Mouse (Mus musculus) cortical plate, adult 2 months (tissue): Measurements from ENCODE around the gene Ostf1. TPM values are rescaled to one million over a fixed set of nuclear protein-coding genes. Genes with fewer than 3 reads are reported as not detected.

Experiments
- H3K27ac ChIP-seq: fragments of 200-500 bp; 2 replicates; pipeline ENCODE4 v1.5.1; 2012; ENCODE audit warnings: low read length, control low read depth, inconsistent platforms; ENCODE audit not compliant: insufficient read depth
- H3K4me1 ChIP-seq: fragments of 200-500 bp; 2 replicates; pipeline ENCODE4 v1.6.1; 2011; ENCODE audit warnings: low read length; ENCODE audit not compliant: control insufficient read depth, insufficient read depth
- H3K4me3 ChIP-seq: fragments of 200-500 bp; 2 replicates; pipeline ENCODE4 v1.5.1; 2011; ENCODE audit warnings: mild to moderate bottlenecking, low read length, control low read depth; ENCODE audit not compliant: insufficient read depth
- CTCF ChIP-seq: fragments of 200-500 bp; IDR thresholded peaks from 2 replicates; pipeline ENCODE4 v1.5.1; 2011; ENCODE audit warnings: mild to moderate bottlenecking, control low read depth, low read length; ENCODE audit not compliant: insufficient read depth; ENCODE audit errors: extremely low read depth
- POLR2A ChIP-seq: fragments of 200-500 bp; IDR thresholded peaks from 2 replicates; pipeline ENCODE4 v1.6.1; 2011; ENCODE audit warnings: mild to moderate bottlenecking, low read length, control low read depth; ENCODE audit not compliant: insufficient read depth; ENCODE audit errors: extremely low read depth
- polyA plus RNA-seq: library from polyadenylated mRNA; depleted of rRNA; stranded (reverse); fragments of >200 nt; gene quantifications from 2 replicates; pipeline ENCODE4 v1.2.3, GENCODE M21; 2012; rRNA removed

Ostf1 gene
- polyA plus RNA-seq: 21.7 and 23.7 TPM in 2 replicates

DNA sequence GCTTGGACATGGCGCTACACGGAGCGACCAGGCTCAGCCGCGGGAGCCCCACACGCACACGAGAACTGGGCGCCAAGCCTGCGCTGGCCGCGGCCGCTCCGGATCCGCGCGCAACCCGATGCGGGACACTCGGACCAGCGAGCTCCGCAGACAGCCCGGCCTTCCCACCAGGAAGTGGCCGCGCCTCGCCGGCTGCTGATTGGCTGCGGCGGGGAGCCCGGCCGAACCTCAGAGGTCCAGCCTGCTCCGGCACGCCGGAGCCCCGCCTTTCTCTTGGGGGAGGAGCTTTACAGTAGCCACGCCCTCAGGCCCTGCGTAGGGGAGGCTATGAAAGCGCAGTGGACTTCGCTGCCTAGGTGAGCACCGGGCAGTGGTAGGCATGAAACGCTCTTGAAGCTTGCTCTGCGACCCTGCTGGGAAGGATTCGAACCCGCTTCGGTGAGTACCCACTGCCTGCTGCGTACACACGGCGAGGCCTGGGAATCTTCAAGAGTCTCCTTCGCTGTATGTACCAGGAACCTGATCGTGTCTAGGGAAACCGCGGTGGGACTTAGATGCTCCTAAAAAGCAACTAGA, at the start of gene Ostf1, which contains the start of gene Nmrk1:
Gene Ostf1, minus strand, starts transcription at position 180 of the 576 bp plus-strand sequence.
Gene Nmrk1, plus strand, starts transcription at position 307 of the 576 bp plus-strand sequence.
- H3K27ac ChIP-seq: peak within 1 kb of the TSS; percentile 73
- H3K4me1 ChIP-seq: peaks cover 1% of the 10 kb centered on the region; the same call in 1 of the 2 replicates
- H3K4me3 ChIP-seq: peak within 1 kb of the TSS; percentile 90
- TF ChIP-seq CTCF (no peak), POLR2A (peak; percentile 82; the same call in 1 of the 2 replicates)

DNA sequence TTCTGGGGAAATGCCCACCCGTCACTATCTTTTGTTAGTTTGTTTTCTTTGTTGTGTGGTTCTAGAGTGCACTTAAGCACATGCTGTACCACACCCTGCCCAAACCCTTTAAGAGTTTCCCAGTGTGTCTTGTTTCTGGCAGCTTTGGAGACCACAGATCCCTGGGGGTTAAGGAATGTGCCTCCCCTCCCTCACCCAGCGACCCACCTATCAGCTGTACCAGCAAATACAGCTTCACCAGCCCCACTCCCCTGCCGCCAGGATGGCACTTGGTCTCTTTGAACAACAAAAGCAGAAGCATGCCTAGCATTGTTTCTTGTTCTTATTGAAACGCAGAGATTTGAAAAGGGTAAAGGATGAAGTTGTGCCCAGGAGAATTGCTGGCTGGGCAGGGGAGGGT, 41.5 kb upstream of the Ostf1 start:
- Histone ChIP-seq H3K4me3 (no peak overlapping the region), H3K27ac (no peak overlapping the region), H3K4me1 (peaks cover 4% of the 10 kb centered on the region)
- TF ChIP-seq POLR2A (no peak), CTCF (no peak)

GRCm38 (mm10) chr19:18672498-18672897, 40.9 kb upstream of the Ostf1 start:
- TF ChIP-seq CTCF (no peak), POLR2A (no peak)
- H3K4me1 ChIP-seq: peaks cover 4% of the 10 kb centered on the region
- H3K27ac ChIP-seq: no peak overlapping the region
- peak overlapping the region; percentile 81; the same call in 1 of the 2 replicates for H3K4me3 ChIP-seq

DNA sequence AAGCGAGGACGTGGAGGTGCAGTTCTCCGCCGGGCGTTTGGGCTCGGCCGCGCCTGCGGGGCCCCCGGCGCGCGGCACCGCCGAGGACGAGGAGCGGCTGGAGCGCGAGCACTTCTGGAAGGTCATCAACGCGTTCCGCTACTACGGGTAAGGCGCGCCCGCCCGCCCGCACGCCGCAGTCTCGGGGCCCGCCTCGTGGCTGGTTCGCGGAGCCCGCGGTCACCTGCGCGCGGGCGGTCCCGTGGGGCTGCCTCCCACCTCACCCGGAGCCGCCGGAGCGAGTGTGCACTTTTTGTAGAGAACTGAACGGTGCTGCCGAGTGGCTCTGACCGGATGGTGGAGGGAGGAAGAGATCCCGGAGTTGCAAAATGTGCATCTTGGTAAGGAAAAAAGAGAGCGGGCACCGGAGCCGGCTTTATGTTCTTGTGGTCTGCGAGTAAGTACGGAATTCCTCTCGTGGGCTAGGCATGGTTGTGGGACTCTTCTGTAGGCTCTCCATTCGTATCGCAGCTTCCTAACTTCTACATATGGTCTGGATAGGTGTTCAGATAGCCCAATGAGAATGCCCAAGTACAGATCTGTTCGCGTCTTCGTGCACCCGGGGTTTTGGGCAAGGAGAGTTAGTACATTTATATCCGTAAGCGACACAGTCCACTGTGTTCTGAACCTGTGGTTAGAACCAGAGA, 39.6 kb upstream of the Ostf1 start:
- peak overlapping the region; percentile 81 for H3K4me3 ChIP-seq
- TF ChIP-seq CTCF (no peak), POLR2A (no peak)
- peaks cover 4% of the 10 kb centered on the region for H3K4me1 ChIP-seq
- peak overlapping the region; percentile 48 for H3K27ac ChIP-seq

- H3K4me3 ChIP-seq: peak within 1 kb of the TSS; percentile 81
- peak within 1 kb of the TSS; percentile 48 for H3K27ac ChIP-seq
- TF ChIP-seq CTCF (no peak), POLR2A (peak; percentile 47; the same call in 1 of the 2 replicates)
- H3K4me1 ChIP-seq: peaks cover 4% of the 10 kb centered on the region
These were observed 39.0 kb upstream of the Ostf1 start, which contains the start of gene Carnmt1 for GRCm38 (mm10) chr19:18670608-18671007. TSS of gene Carnmt1 (plus strand) at chr19:18670764.

GRCm38 (mm10) chr19:18669551-18669950, 37.9 kb upstream of the Ostf1 start:
- H3K27ac ChIP-seq: no peak overlapping the region
- peaks cover 4% of the 10 kb centered on the region for H3K4me1 ChIP-seq
- no peak for TF ChIP-seq CTCF
- no peak for TF ChIP-seq POLR2A
- no peak overlapping the region for H3K4me3 ChIP-seq

- H3K4me1 ChIP-seq: peaks cover 1% of the 10 kb centered on the region; the same call in 1 of the 2 replicates
- H3K27ac ChIP-seq: no peak overlapping the region
- no peak overlapping the region for H3K4me3 ChIP-seq
- no peak for TF ChIP-seq POLR2A
- TF ChIP-seq CTCF: no peak
These were observed 35.3 kb upstream of the Ostf1 start for GRCm38 (mm10) chr19:18666966-18667365.

GRCm38 (mm10) chr19:18663904-18664303, 32.3 kb upstream of the Ostf1 start:
- TF ChIP-seq CTCF: no peak
- no peak for TF ChIP-seq POLR2A
- H3K4me1 ChIP-seq: no peaks in the 10 kb centered on the region
- H3K27ac ChIP-seq: no peak overlapping the region
- no peak overlapping the region for H3K4me3 ChIP-seq

DNA sequence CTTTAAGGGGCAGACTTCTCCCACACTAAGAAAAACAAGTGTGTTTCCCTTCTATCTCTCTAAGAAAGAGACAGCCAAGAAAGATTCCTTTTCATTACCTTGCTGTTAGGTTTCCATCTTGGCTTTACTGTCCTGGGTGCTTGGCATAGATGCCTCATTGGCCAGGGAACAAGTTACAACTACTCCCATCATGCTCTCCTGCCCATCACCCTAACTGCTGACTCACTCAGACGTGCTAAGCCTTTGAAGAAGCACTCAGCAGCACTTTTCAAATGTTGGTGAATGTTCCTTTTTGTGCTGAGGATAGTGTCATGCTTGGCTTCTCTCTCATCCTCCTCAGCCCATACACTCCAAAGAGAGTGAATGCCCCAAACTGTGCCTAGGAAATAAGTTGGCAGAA, 30.1 kb upstream of the Ostf1 start:
- H3K4me3 ChIP-seq: no peak overlapping the region
- no peaks in the 10 kb centered on the region for H3K4me1 ChIP-seq
- H3K27ac ChIP-seq: no peak overlapping the region
- TF ChIP-seq CTCF: no peak
- TF ChIP-seq POLR2A: no peak

- Histone ChIP-seq H3K27ac (no peak overlapping the region), H3K4me1 (no peaks in the 10 kb centered on the region), H3K4me3 (no peak overlapping the region)
- TF ChIP-seq POLR2A (no peak), CTCF (no peak)
These were observed 28.8 kb upstream of the Ostf1 start for GRCm38 (mm10) chr19:18660466-18660865.
